8 mouse cellular contexts compared by ENCODE assay signal in the genomic region with DNA sequence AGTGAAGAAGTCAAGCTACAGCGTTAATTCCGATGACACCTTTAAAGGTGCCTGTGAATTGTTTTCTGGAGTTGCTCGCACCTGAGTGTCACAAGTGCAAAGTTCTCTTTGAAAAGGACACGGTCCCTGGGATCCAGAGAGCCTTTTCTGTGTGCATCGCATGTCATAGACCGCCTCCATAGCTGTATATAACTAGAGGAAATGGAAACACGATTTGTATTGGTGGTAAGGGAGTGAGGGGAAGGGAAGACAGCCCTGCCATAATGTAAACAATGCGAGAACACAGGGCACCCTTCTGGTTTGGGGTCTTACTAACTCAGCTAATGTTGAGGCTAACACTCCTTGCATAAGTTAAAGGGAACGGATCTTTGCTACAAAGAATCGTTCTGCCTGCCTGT. TPM values are rescaled to one million over a fixed set of nuclear protein-coding genes. Genes with fewer than 3 reads are reported as not detected.
A peak's percentile ranks its signal among the peaks of the same experiment; 100 is the strongest.
DNase-seq lines count a peak whose midpoint lies in the region; ATAC-seq and TF ChIP-seq lines count a peak whose summit lies in the region.

No protein-coding gene starts in this region.

- H3K36me3 ChIP-seq in C2C12 (ENCODE audit: control insufficient read depth, insufficient read depth), result peaks cover 14% of the 10 kb centered on the region
- H3K36me3 ChIP-seq in forebrain, embryonic 12.5 days (replicated peaks), result no peaks in the 10 kb centered on the region
- H3K36me3 ChIP-seq in liver, embryonic 14.5 days (replicated peaks; ENCODE audit: control insufficient read depth, insufficient read depth, low read depth), result no peaks in the 10 kb centered on the region

- peaks cover 10% of the 10 kb centered on the region for H3K4me1 ChIP-seq in forebrain, embryonic 12.5 days
- H3K4me1 ChIP-seq in liver, embryonic 14.5 days (replicated peaks; ENCODE audit: control insufficient read depth in 2 of 2, insufficient read depth in 2 of 2, low read length in 1 of 2), result peaks cover 0 to 8% of the 10 kb centered on the region in 2 experiments

- peak overlapping the region; percentile 91 for H3K4me3 ChIP-seq in gastrocnemius, adult 2 months
- peak overlapping the region; percentile 83 for H3K4me3 ChIP-seq in C2C12 (ENCODE audit: insufficient read depth, poor library complexity, severe bottlenecking)
- H3K4me3 ChIP-seq in forebrain, embryonic 12.5 days (replicated peaks), result peak overlapping the region; percentile 74
- peak overlapping the region; percentile 84 for H3K4me3 ChIP-seq in liver, embryonic 14.5 days (ENCODE audit: insufficient read depth in 1 of 2, low read depth in 2 of 2, low read length in 2 of 2)

- peak overlapping the region; percentile 86 for H3K9ac ChIP-seq in forebrain, embryonic 12.5 days
- peak overlapping the region; percentile 86 for H3K9ac ChIP-seq in liver, embryonic 14.5 days (replicated peaks)

- peaks cover 15% of the 10 kb centered on the region for H3K79me2 ChIP-seq in C2C12 (ENCODE audit: control insufficient read depth, insufficient read depth)

- no peak for TF ChIP-seq CTCF in gastrocnemius, adult 2 months (IDR thresholded peaks at IDR 0.05)
- no peak for TF ChIP-seq CTCF in C2C12 (IDR thresholded peaks at IDR 0.05; ENCODE audit: control insufficient read depth, insufficient read depth, insufficient read length)
- TF ChIP-seq CTCF in liver, embryonic 14.5 days (IDR thresholded peaks at IDR 0.05; ENCODE audit: low read depth), result no peak

- H3K9me3 ChIP-seq in forebrain, embryonic 12.5 days, result no peaks in the 10 kb centered on the region
- H3K9me3 ChIP-seq in liver, embryonic 14.5 days (ENCODE audit: control insufficient read depth, low read length), result no peaks in the 10 kb centered on the region

- TF ChIP-seq EP300 in liver, embryonic 14.5 days (IDR thresholded peaks at IDR 0.05; ENCODE audit: low read depth), result no peak

- peak overlapping the region; percentile 93 for H3ac ChIP-seq in C2C12 (ENCODE audit: control insufficient read depth, insufficient read length, low read depth)

- H3K27me3 ChIP-seq in C2C12 (ENCODE audit: control insufficient read depth, insufficient read depth, insufficient read length), result no peaks in the 10 kb centered on the region
- H3K27me3 ChIP-seq in forebrain, embryonic 12.5 days, result 0 out of 2 replicates have a peak, but pooled peaks cover 4% of the 10 kb centered on the region
- H3K27me3 ChIP-seq in liver, embryonic 14.5 days (ENCODE audit: control insufficient read depth, insufficient read depth, low read length), result no peaks in the 10 kb centered on the region

- no peak for DNase-seq in gastrocnemius, adult 2 months
- no peak for DNase-seq in gastrocnemius, postnatal 14 days
- DNase-seq in liver, embryonic 14.5 days (ENCODE audit: low read depth in 3 of 3, low spot score in 3 of 3), result no peak
- no peak for DNase-seq in adrenal gland, postnatal 25 days
- DNase-seq in spleen, adult 12 weeks (ENCODE audit: low spot score), result no peak
- DNase-seq in right cerebral cortex, adult 18-20 months, result no peak

- H3K79me3 ChIP-seq in C2C12 (ENCODE audit: low read depth), result peaks cover 6% of the 10 kb centered on the region

- intact Hi-C loops in gastrocnemius, adult 2 months (cut with DNase I), result no loop called here
- intact Hi-C loops in gastrocnemius, postnatal 14 days (cut with DNase I; ENCODE audit: low total_unique reads), result no loop called here

- peak; percentile 19; the same call in 1 of the 2 replicates for ATAC-seq in forebrain, embryonic 12.5 days (ENCODE audit: low FRiP score)
- peak; percentile 30; the same call in 1 of the 2 replicates for ATAC-seq in liver, embryonic 14.5 days (ENCODE audit: insufficient read depth)

- 22% methylated on average over 10 of the region's 10 CpGs for WGBS in forebrain, embryonic 12.5 days
- 8% methylated on average over 10 of the region's 10 CpGs for WGBS in liver, embryonic 14.5 days (ENCODE audit: insufficient replicate concordance)

- peak overlapping the region; percentile 98 for H3K27ac ChIP-seq in gastrocnemius, adult 2 months
- peak overlapping the region; percentile 93 for H3K27ac ChIP-seq in forebrain, embryonic 12.5 days
- peak overlapping the region; percentile 66 for H3K27ac ChIP-seq in liver, embryonic 14.5 days

- peak overlapping the region; percentile 87 for H3K4me2 ChIP-seq in forebrain, embryonic 12.5 days
- peak overlapping the region; percentile 96 for H3K4me2 ChIP-seq in liver, embryonic 14.5 days (ENCODE audit: low read depth)

TF ChIP-seq in C2C12, 6 proteins besides CTCF, POLR2A, EP300 and RAD21:
- TF ChIP-seq MYOG (IDR thresholded peaks at IDR 0.05; ENCODE audit: control insufficient read depth, extremely low read depth, insufficient read length), result no peak
- TF ChIP-seq MAX (IDR thresholded peaks at IDR 0.05), result no peak
- TF ChIP-seq USF1 (IDR thresholded peaks at IDR 0.05; ENCODE audit: low read depth), result no peak
- TF ChIP-seq MYOD1 (IDR thresholded peaks at IDR 0.05; ENCODE audit: control insufficient read depth, insufficient read length, low read depth), result no peak
- TF ChIP-seq FOSL1 (IDR thresholded peaks at IDR 0.05; ENCODE audit: insufficient read depth, low read length, poor library complexity, severe bottlenecking), result no peak
- no peak for TF ChIP-seq CEBPB (IDR thresholded peaks at IDR 0.05; ENCODE audit: low read depth)
TF ChIP-seq in C2C12: peak in this region for 0.

RNA-seq across cellular contexts. Expression of a gene that starts 0.7 kb away (rescaled TPM):
- 1 to 10 TPM; 4.7 to 7.1 TPM for total RNA-seq in gastrocnemius, adult 2 months (2021)
- total RNA-seq in gastrocnemius, postnatal 14 days (2021), result 1 to 10 TPM; 5.0 to 6.4 TPM
- polyA plus RNA-seq in C2C12 (2012; fragmentation: generic; extraction: Trizol), result 2.6 TPM
- polyA plus RNA-seq in forebrain, embryonic 12.5 days (2016; fragmentation: Nextera tagmentation; extraction: Ambion mirVana), result 21.1 and 21.3 TPM in 2 replicates
- polyA plus RNA-seq in liver, embryonic 14.5 days (2012; rRNA removed), result 2.4 and 4.0 TPM in 2 replicates
- polyA plus RNA-seq in liver, embryonic 14.5 days (2014; fragmentation: Nextera tagmentation; extraction: Ambion mirVana), result 6.7 and 6.8 TPM in 2 replicates
- 16.9 and 19.8 TPM in 2 replicates for total RNA-seq in adrenal gland, postnatal 25 days (2021)

RNA-seq across cellular contexts. Expression of a gene that starts 55.0 kb away (rescaled TPM):
- 10 to 100 TPM; 28.0 to 52.6 TPM for total RNA-seq in gastrocnemius, adult 2 months (2021)
- 100 to 1,000 TPM in 1 of 2 experiments, 10 to 100 TPM in 1; 90.8 to 119 TPM for total RNA-seq in gastrocnemius, postnatal 14 days (2021)
- polyA plus RNA-seq in C2C12 (2012; fragmentation: generic; extraction: Trizol), result 2,389 TPM
- polyA plus RNA-seq in forebrain, embryonic 12.5 days (2016; fragmentation: Nextera tagmentation; extraction: Ambion mirVana), result 114 and 160 TPM in 2 replicates
- 49.7 and 65.6 TPM in 2 replicates for polyA plus RNA-seq in liver, embryonic 14.5 days (2012; rRNA removed)
- 88.3 and 99.8 TPM in 2 replicates for polyA plus RNA-seq in liver, embryonic 14.5 days (2014; fragmentation: Nextera tagmentation; extraction: Ambion mirVana)
- total RNA-seq in adrenal gland, postnatal 25 days (2021), result 390 and 445 TPM in 2 replicates
